Mouse (Mus musculus) embryonic facial prominence, embryonic 14.5 days (tissue): Measurements from ENCODE around the gene Arl4a. TPM values are rescaled to one million over a fixed set of nuclear protein-coding genes. Genes with fewer than 3 reads are reported as not detected.
A peak's percentile ranks its signal among the peaks of the same experiment; 100 is the strongest.

Experiments used
- ATAC-seq: fragments of 200-750 bp; cut with Nextera tagmentation; 2 replicates; pipeline ENCODE4 v1.8.0; 2017; ENCODE audit warnings: low read depth, moderate number of reproducible peaks, moderate TSS enrichment
- DNase-seq: peaks from one replicate; pipeline ENCODE4 v3.0.0-alpha.2; 2015; ENCODE audit warnings: low spot score
- H3K27ac ChIP-seq: fragments of 300-500 bp; sonication (generic); replicated peaks from 2 replicates; pipeline ENCODE4 v1.5.1; 2014; ENCODE audit warnings: low read depth, mild to moderate bottlenecking, low read length, moderate library complexity
- H3K27me3 ChIP-seq: fragments of 300-500 bp; sonication (generic); replicated peaks from 2 replicates; pipeline ENCODE4 v1.6.1; 2014; ENCODE audit warnings: low read length; ENCODE audit not compliant: control insufficient read depth, insufficient read depth
- H3K36me3 ChIP-seq: fragments of 300-500 bp; sonication (generic); 2 replicates; pipeline ENCODE4 v1.6.1; 2014; ENCODE audit warnings: low read length, mixed read lengths; ENCODE audit not compliant: control insufficient read depth, insufficient read depth
- H3K4me1 ChIP-seq: fragments of 300-500 bp; sonication (generic); 2 replicates; pipeline ENCODE4 v1.6.1; 2014; ENCODE audit warnings: antibody characterized with exemption, low read length; ENCODE audit not compliant: control insufficient read depth, insufficient read depth
- H3K4me2 ChIP-seq: fragments of 300-500 bp; sonication (generic); 2 replicates; pipeline ENCODE4 v1.6.1; 2014; ENCODE audit warnings: low read depth, mild to moderate bottlenecking, low read length, moderate library complexity, mixed read lengths
- H3K4me3 ChIP-seq: fragments of 300-500 bp; sonication (generic); 2 replicates; pipeline ENCODE4 v1.5.1; 2014; ENCODE audit warnings: low read depth, mild to moderate bottlenecking, low read length
- H3K9ac ChIP-seq: fragments of 300-500 bp; sonication (generic); 2 replicates; pipeline ENCODE4 v1.6.1; 2014; ENCODE audit warnings: low read depth, mild to moderate bottlenecking, low read length, moderate library complexity, mixed read lengths
- H3K9me3 ChIP-seq: fragments of 300-500 bp; sonication (generic); 2 replicates; pipeline ENCODE4 v1.6.1; 2016; ENCODE audit warnings: low read length; ENCODE audit not compliant: control insufficient read depth
- WGBS: fragments of 180-500 bp; shearing (Covaris S2); extraction: QIAGEN DNeasy Blood & Tissue Kit; methylation state at CpG from one replicate; pipeline ENCODE4 v1.1.7; 2014; 5-methylcytosine and 5-hydroxymethylcytosine counted together
- polyA plus RNA-seq: library from polyadenylated mRNA; unstranded; fragments of >200 nt; fragmentation: Nextera tagmentation; extraction: Ambion mirVana; gene quantifications from 2 replicates; pipeline ENCODE4 v1.2.1, GENCODE M21; 2014

The Arl4a gene
- polyA plus RNA-seq, 1 experiment from 2014 or later, result 91.6 TPM

DNA sequence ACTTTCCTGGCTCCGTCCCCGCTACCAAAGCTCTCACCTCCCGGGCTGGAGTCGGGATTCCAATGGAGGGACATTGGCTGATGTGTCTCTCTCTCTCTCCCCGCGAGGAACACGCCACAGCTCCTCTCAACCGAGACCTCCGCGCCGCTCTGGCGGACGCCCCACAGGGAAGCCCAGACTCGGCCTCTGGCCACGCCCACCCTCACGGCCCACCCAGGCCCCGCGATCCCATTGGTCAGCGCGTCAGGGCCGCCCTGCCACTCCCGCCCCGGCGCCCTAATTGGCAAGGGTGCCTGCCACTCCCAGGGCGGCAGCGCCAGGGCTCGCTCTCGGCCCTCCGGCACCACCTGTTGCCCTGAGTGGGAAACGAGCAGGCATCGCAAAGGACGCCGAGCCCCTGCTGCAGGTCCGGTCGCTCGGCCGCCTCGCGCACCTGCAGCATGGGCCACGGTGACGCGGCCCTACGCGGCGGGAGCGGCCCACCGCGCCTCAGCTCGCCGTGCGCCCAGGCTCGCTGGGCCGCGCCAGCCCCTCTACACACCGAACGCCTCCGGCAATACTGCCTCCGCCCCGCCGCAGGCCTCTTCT, 505 bp downstream of the Arl4a start:
- no peaks in the 10 kb centered on the region for H3K36me3 ChIP-seq
- no peaks in the 10 kb centered on the region for H3K27me3 ChIP-seq
- WGBS, result under 1% methylated on average over 25 of the region's 60 CpGs
- H3K4me2 ChIP-seq, result peak overlapping the region; percentile 62
- peak overlapping the region; percentile 90 for H3K27ac ChIP-seq
- peak overlapping the region; percentile 82 for H3K4me3 ChIP-seq
- ATAC-seq (peak; percentile 97), DNase-seq (peak; percentile 98)
- no peaks in the 10 kb centered on the region for H3K9me3 ChIP-seq
- H3K4me1 ChIP-seq, result 0 out of 2 replicates have a peak, but pooled peaks cover 6% of the 10 kb centered on the region
- H3K9ac ChIP-seq, result peak overlapping the region; percentile 85

DNA sequence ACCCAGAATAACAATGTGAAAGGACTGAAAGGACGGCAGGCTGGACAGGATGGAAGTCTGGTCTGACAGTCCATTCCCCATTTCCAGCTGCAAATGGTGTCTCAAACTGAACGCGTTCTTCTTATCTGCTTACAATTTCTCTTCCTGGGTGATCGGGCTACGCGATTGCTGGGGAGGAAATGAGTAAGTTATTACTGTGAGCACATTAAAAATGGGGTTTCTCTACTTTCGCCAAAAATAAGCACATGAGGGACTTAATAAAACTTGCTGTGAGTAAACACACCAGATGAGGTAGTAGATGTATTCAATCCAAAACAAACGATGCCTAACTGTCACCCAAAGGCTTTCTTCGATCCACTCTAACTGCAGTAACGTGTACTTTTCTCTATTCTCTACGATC, 1.2 kb downstream of the Arl4a start:
- Histone ChIP-seq H3K4me1 (0 out of 2 replicates have a peak, but pooled peaks cover 6% of the 10 kb centered on the region), H3K9ac (peak overlapping the region; percentile 85), H3K27me3 (no peaks in the 10 kb centered on the region), H3K4me3 (peak overlapping the region; percentile 82), H3K9me3 (peaks cover under 1% of the 10 kb centered on the region; the same call in 1 of the 2 replicates), H3K36me3 (no peaks in the 10 kb centered on the region), H3K4me2 (peak overlapping the region; percentile 62), H3K27ac (peak overlapping the region; percentile 86)
- 4% methylated on average over 11 of the region's 11 CpGs for WGBS
- no peak for ATAC-seq
- peak; percentile 20 for DNase-seq

DNA sequence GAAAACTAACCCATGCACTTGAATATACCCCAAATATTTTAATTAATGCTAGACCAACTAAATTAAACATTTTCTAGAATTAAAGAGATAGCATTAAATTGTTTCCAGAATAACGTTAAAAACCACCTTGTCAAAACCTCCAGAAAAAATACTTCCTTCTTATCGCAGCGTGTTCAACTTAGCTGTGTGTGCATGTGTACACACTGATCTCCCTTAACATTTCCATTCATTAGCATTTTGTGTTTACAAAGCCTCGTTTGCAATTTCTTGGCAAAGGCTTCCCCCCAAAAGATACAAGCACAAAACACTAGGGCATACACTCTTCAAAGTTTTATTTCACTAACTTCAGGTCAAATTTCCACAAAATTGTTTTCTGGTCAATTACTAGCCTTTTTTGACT, 2.3 kb downstream of the Arl4a start:
- Histone ChIP-seq H3K4me1 (0 out of 2 replicates have a peak, but pooled peaks cover 6% of the 10 kb centered on the region), H3K36me3 (no peaks in the 10 kb centered on the region), H3K27ac (no peak overlapping the region), H3K4me2 (peak overlapping the region; percentile 62), H3K9me3 (peaks cover 8% of the 10 kb centered on the region; the same call in 1 of the 2 replicates), H3K4me3 (peak overlapping the region; percentile 82), H3K9ac (no peak overlapping the region), H3K27me3 (no peaks in the 10 kb centered on the region)
- WGBS, result 74% methylated on average over 4 of the region's 4 CpGs
- ATAC-seq (no peak), DNase-seq (no peak)

DNA sequence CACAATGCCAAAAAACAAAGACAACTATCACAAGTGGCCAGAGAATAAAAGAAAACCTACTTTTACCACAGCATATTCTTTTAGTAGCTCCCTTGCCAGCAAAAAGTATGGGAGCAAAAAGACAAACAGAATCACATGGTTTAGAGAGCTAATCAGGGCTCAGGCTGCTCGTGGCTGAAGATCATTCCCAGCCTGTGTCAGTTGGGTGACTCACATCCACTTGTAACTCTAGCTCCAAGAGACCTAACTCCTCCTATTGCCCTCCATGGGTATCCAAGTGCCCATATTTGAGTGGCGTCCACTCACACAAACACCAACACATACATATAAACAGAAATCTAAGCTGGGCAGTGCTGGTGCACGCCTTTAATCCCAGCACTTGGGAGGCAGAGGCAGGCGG, 8.6 kb downstream of the Arl4a start:
- H3K27ac ChIP-seq, result no peak overlapping the region
- H3K4me2 ChIP-seq, result no peak overlapping the region
- no peak for DNase-seq
- H3K4me3 ChIP-seq, result no peak overlapping the region
- H3K9me3 ChIP-seq, result peaks cover 8% of the 10 kb centered on the region; the same call in 1 of the 2 replicates
- no peak for ATAC-seq
- H3K27me3 ChIP-seq, result no peaks in the 10 kb centered on the region
- no peaks in the 10 kb centered on the region for H3K4me1 ChIP-seq
- no peaks in the 10 kb centered on the region for H3K36me3 ChIP-seq
- WGBS, result 76% methylated on average over 4 of the region's 4 CpGs
- H3K9ac ChIP-seq, result no peak overlapping the region

DNA sequence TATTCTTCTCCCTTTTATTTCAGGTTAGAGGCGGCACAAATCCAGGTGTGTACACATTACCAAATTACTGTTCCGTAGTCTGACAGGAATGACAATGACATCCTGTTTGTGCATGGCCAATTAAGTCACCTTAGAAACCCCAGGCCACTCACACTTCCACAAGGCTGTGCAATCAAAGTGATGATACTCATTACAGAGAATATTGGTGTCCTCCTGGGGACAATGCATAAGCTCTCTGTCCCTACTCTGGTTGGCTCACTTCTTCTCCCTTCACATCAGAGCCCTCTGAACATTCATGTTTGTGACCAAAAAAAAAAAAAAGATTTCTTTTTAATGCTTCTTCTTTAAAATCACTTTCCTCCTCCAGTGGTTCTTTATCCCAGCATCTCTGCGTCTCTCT, 10.0 kb downstream of the Arl4a start:
- 89% methylated on average over 3 of the region's 3 CpGs for WGBS
- no peak overlapping the region for H3K27ac ChIP-seq
- DNase-seq (no peak), ATAC-seq (no peak)
- H3K9me3 ChIP-seq, result peaks cover 8% of the 10 kb centered on the region; the same call in 1 of the 2 replicates
- H3K4me3 ChIP-seq, result no peak overlapping the region
- no peak overlapping the region for H3K4me2 ChIP-seq
- no peak overlapping the region for H3K9ac ChIP-seq
- H3K36me3 ChIP-seq, result no peaks in the 10 kb centered on the region
- H3K27me3 ChIP-seq, result no peaks in the 10 kb centered on the region
- no peaks in the 10 kb centered on the region for H3K4me1 ChIP-seq

DNA sequence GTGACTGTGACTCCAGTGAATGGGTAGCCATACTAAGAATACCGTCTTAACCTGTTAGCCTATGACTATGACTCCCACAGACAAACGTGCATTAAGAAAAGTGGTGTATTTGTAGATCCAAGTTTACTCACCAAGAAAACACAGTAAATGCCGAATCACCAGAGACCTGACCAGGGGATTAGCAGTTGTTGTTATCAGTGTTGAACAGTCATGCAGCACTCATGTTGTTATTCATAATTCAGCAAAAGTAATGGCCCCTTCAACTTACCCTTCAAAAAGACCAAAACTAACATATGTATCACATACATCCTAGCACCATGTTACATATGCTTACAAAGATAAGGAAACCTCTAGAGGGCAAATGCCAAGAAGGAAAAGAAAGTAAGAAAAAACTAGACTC, 10.4 kb downstream of the Arl4a start:
- no peak for DNase-seq
- Histone ChIP-seq H3K9ac (no peak overlapping the region), H3K4me2 (no peak overlapping the region), H3K27ac (no peak overlapping the region), H3K27me3 (no peaks in the 10 kb centered on the region), H3K36me3 (no peaks in the 10 kb centered on the region), H3K4me1 (no peaks in the 10 kb centered on the region), H3K9me3 (peaks cover 8% of the 10 kb centered on the region; the same call in 1 of the 2 replicates), H3K4me3 (no peak overlapping the region)
- WGBS, result 91% methylated on average over 3 of the region's 3 CpGs
- no peak for ATAC-seq

DNA sequence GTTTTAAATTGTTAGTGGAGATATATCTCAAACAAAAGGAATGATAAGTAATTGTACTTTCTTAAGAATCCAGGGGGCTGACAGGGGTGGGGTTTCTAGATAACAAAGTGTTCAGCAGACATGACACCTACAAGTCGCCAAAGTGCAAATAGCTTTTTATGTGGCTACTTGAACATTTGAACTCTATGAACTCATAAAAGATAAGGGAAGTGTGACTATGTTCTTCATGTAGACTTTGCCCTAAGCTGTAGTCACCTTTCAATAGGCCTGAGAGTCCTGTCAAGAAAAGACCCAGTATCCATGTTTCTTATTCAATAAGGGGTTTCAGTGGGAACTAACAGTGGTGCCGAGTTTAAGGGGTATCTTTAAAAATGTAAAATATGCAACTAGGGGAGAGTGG, 13.9 kb downstream of the Arl4a start:
- H3K27ac ChIP-seq, result no peak overlapping the region
- H3K9me3 ChIP-seq, result no peaks in the 10 kb centered on the region
- H3K36me3 ChIP-seq, result no peaks in the 10 kb centered on the region
- no peak overlapping the region for H3K4me3 ChIP-seq
- DNase-seq (no peak), ATAC-seq (no peak)
- H3K4me2 ChIP-seq, result no peak overlapping the region
- 83% methylated on average over 2 of the region's 2 CpGs for WGBS
- H3K9ac ChIP-seq, result no peak overlapping the region
- no peaks in the 10 kb centered on the region for H3K4me1 ChIP-seq
- no peaks in the 10 kb centered on the region for H3K27me3 ChIP-seq

DNA sequence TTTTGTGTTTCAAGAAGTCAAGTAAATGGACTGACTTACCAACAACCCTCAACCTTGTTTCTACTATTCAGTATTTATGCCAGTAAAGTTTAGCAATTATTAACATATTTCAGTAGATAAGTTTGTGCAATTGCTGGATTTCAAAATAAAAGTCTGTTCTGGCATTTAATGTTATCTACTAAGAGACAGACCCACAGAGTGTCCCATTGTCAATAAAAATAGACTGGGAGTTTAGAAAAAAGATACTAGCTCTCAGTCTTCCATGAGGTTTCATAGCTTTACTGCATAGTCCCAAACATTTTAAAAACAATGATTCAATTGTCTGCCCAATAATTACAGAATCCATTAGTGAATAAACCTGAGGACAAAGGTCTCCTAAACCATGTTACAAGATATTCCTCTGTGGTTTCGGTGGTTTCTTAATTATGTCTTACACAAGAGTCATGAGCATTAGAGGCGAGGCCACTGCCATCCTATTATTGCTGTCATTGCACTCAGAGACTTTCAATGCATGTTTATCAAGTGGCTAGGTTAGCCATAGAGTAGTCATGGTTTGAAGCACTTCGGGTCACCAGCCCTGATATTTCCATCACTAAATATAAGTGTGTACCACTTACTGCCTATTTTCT, 14.7 kb downstream of the Arl4a start:
- 76% methylated on average over 3 of the region's 3 CpGs for WGBS
- ATAC-seq (no peak), DNase-seq (no peak)
- Histone ChIP-seq H3K4me2 (no peak overlapping the region), H3K27ac (no peak overlapping the region), H3K27me3 (no peaks in the 10 kb centered on the region), H3K36me3 (no peaks in the 10 kb centered on the region), H3K4me3 (no peak overlapping the region), H3K9me3 (no peaks in the 10 kb centered on the region), H3K9ac (no peak overlapping the region), H3K4me1 (no peaks in the 10 kb centered on the region)

DNA sequence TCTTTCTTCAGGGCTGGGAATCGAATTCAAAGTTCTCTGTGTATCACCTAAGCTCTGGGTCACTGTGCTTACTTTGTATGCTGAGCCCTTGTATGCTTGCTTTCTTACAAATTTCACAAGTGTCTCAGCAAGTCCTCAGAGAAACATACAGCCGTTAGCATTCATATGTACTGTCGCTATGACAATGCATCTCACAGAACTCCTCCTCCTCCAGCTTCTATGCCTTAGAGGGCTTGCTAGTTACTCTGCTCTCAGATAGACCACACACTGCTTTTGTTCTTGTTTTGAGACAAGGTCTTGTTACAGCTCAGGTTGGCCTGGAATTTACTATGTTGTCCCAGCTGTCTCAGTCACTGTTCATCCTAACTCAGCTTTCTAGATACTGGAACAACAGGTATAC, 15.5 kb downstream of the Arl4a start:
- WGBS, result 82% methylated on average over 3 of the region's 3 CpGs
- H3K36me3 ChIP-seq, result no peaks in the 10 kb centered on the region
- H3K4me3 ChIP-seq, result no peak overlapping the region
- no peak for DNase-seq
- no peaks in the 10 kb centered on the region for H3K4me1 ChIP-seq
- no peaks in the 10 kb centered on the region for H3K9me3 ChIP-seq
- no peak for ATAC-seq
- H3K4me2 ChIP-seq, result no peak overlapping the region
- H3K27ac ChIP-seq, result no peak overlapping the region
- no peak overlapping the region for H3K9ac ChIP-seq
- no peaks in the 10 kb centered on the region for H3K27me3 ChIP-seq
